Mouse (Mus musculus) ES-CJ7 (cell line): ENCODE measurements at regions not wholly inside any gene's neighbourhood (a gene's known extent, or its start where the extent isn't known, plus 50 kb on each side); places are given as distances from the start of the nearest gene placed in this dataset.
A peak's percentile ranks its signal among the peaks of the same experiment; 100 is the strongest.

Experiments
- DNase-seq: peaks from one replicate; pipeline ENCODE4 v3.0.0; 2011; ENCODE audit warnings: low read depth, low spot score

DNA sequence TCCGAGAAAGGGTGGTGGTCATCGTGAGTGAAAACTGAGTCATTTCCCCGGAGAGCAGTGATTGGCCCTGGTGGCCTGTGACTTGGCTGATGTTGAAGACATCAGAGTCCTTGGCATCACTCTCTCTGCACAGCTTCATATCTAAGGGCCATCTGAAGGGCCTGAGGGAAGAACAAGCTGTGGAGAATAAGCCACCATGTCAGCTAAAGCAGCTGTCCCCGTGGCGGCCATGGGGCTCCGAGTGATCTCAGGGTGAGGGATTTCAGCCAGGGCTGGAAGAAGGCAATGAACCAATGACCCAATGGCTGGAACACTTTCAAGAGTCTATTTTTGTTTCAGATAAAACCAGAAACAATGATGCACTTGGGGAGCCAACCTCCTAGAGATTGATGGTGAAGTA, 62.2 kb downstream of the Ttc32 start:
- DNase-seq: no peak

DNA sequence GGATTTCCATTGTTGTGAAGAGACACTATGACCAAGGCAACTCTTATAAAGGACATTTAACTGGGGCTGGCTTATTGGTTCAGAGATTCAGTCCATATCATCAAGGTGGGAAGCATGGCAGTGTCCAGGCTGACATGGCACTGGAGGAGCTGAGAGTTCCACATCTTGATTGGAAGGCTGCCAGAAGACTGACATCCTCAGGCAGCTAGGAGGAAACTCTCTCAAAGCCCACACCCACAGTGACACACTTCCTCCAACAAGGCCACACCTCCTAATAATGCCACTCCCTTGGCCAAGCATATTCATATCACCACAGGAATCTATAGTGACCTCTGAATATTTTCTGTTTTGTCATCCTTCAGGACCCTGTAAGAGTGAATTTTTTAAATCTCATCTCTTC, 65.3 kb downstream of the Ttc32 start:
- no peak for DNase-seq

DNA sequence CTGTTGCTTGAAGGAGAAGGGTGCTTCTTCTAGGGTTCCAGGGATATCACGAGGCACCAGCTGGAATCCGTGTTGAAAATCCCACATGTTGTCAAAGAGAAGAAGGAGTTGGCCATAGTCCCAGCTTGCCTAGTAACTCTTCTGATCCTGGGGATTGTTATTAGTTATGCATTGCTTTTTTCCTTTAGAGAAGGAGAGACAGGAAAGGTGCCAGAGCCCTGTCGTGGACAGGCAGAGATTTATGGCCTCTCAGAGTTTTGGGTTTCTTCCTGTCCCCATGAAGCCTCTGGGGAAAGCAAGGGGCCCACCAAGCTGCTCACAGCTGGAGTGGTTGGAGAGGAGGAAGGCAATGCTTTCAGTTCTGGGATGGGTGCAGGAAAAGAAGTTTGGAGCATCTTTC, 76.6 kb downstream of the Ttc32 start:
- no peak for DNase-seq

DNA sequence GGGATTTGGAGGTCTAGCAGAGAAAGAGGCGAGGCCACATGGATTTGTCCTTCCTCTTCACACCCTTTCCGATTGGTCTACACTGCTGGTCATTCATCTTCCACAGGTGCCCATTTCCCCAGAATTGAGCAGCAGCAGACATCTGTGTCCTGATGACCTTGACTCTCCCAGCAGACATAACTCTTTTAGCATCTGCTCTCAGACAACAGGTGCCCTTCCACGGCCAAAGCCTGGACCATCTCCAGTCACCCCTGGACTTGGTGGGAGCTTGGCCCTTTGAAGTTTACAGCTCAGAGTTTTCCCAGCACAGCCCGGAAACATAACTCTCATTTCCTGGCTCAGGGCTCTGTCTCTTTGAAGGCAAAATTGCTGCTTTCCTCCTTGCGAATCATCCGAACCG, 80.0 kb downstream of the Ttc32 start:
- no peak for DNase-seq

DNA sequence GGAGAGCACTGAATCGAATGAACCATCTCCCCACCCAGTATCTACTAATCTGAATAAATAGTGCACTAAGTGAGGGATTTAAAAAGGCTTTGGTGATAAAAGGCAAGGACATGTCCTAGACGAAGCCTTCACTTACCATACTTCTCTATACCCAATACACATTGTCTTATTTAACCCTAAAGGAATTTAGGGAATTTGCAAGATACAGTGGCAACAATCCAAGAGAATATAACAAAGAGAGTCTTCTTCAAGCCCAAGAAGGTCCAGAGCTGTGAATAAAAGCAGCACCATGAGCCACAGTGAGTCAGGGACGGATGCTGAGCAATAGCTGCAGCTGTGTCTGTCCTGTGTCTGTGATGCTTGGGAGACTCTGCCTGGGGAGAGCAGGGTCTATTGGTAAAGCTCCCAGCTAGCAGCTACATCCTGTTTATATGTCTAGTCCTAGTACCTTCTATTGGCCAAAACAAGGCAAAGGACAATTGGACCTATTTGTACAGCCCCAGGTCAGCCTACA, 82.4 kb downstream of the Ttc32 start:
- DNase-seq: no peak

DNA sequence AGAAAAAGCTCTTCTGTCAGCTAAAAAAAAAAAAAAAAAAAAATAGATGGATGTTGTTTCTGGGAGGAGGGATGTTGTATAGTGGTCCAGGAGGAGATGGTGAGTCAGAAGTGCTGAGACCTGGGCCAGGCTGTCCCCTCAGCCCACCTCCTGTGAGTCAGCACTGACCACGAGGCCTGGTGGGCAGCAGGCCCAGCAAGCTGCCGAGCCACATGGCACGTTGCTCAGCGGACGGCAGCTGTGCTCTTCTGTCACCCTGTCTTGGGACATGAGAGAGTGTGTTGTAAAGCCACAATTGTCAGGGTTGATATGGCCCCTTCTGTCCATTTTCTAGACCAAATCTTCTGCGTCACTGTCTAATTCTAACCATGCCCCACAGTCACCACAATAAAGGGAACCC, 83.9 kb downstream of the Ttc32 start:
- DNase-seq: no peak

DNA sequence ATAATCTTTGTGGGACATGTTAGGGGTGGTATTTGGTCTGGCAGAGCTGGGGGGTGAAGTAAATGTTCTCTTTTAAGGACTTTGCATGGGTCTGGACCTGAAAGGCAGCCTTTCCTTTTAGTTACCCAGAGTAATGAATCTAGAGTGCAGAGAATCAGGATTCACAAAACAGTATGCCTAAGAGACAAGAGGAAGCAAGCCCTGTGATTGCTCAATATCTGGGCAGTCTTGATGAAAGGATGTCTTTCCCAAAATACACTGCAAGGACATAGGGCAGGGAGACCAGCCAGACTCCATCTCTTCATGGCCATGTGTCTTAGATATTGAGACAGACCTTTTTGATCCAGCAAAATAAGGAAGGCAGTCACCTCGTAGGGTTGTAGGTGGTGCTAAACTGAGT, 84.3 kb downstream of the Ttc32 start:
- no peak for DNase-seq

DNA sequence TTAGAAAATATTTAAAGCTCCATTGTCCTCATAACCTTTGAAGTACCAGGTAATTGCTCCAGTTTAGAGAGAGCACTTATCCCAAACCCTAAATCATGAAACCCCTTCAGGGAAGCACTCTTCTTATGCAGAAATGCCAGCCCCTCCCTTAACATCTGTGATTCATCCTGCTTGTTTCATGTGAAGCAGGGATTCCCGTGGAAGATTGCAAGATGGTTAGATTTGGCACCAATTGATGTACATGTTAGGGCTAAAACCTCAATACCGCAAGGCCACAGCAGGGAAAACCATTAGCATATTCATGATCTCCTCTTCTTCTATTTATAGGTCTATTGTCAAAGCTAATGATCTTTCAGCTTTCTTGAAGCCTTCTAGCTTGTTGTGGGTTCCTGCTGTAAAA, 88.8 kb downstream of the Ttc32 start:
- no peak for DNase-seq

DNA sequence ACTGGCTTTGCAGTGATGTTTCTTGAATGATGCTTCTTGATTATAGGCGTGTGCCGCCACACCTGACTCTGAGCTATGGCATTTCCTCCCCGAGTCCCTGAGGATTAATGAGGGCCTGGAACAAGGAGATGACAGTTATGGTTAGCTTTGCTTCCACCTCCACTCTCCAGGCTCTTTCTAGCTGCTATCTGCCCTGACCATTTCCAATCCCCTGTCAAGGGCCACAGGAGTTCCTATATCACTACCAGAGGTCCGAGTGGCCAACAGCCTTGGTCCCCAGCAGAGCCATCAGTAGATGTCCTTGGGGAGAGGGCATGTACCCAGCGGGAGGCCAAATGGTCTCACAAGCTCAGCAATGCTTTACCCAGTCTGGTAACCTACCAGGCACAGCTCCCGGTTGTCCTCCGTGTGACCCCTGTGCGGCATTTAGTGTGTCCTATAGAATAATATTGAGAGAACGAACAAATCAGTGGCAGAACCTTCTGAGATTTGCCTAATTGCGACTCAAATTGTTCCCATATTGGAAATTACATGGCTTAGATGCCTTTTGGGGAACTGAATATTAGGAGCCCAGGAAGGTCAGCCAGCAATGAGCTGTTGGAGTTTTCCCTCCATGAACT, 98.2 kb downstream of the Ttc32 start:
- DNase-seq: peak; percentile 6

DNA sequence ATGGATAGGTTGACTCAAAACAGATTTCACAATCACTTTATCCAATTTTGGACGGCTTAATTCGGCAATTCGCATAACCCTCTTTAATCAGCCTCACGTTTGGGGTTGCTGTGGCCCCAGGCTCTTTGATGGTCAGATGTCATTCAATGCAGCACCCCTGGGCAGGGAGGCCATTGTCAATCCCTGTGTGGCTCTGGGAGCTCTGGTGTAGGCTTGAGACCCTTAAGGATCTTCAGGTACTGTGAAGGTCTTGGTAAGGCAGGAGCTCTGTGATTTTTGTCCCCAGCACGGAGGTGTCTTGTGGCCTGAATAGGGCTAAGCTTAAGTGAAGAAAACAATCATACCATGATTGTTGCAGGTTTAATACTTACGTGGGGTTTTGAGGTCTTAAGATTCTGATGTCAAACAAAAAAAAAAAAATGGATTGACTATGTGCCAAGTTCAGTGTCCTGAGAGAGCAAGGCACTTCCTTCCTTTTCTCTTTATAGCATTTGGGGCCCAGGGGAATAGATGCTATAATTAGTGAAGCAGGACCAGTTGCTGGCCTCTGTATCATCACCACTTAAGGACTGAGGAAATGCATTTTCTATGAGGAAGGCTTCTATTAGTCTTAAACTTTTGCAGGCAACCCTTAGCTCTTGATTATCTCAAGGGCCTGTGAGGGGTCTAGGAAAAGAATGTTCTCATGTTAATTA, 98.9 kb downstream of the Ttc32 start:
- no peak for DNase-seq

DNA sequence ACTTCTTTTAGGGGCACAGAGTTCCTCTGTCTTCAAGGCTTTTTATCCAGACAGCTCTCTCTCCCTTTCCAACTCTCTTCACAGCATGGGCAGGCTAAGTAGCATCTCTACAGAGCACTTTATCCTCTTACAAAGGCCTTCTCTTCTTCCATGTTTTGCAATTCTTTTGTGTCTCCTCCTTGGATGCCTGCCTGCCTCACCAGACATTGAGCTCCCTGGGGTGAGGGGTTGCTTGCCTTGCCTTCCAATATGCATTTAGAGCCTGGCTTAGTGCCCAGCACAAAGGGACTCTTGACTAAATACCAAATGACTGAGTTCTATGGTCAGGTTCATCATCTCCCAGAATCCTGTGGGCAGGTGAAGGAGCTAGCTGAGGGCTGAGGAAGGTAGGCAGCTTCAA, 102.8 kb downstream of the Ttc32 start:
- peak; percentile 47 for DNase-seq

DNA sequence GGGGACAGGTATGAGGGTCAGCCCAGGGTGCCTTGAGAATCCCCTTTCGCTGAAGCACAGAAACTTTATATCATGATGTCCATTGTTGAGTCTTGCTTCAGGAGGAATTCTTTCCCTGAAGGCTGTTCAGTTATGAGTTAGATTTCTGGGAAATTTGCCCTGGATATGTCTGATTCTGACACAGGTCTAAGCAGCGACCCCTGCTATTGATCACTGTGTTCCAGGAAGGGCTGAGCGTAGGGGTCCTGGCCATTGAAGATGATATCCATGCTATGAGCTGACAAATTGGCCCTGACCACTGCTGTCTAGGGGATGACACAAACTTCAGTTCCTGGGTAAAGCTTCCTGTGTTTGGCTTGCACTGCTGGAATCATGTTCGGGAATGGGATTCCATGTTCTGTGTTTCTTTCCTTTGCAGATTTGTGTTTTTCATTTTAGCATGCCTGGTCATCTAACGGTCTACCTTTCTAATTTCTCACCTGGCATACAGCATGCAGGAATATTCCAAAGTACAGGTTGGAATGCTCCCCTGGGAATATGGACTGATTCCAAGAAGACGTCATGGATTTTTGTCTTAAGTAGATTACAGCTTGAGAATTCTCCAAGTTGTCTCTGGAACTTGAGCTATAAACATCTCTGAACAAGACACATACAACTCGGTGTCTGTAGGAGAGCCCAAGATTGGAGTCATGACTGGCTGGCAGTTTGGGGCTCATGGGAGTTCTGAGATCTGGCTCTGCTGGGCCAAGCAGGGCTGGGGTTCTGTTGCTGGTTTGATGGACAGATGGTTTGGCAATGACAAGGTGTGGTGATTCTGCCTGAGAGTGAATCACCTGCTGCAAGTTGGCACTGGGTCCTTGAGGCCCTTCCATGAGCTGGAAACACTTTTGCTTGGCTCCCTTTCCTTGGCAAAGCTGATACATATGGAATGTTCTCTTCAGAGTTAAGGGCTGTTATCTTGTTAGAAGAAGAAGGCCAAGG, 104.4 kb downstream of the Ttc32 start:
- DNase-seq: no peak

DNA sequence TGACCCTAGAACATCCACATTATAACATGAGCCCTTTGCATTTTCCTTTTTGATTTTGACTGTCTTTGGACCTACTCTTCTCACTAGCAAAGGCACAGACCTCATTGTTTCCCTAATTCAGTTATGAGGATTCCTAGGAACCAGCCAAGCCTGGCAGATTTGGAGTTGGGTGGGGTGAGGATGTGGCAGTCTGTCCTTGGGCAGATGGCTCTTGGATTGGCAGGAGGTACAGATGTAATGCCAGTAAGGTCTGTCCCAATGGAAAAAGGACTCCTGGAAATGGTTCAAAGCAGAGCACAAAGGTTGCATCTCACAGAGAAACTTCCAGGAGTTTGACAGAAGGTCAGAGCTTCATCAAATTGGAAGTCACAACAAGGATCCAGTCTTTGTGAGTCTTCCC, 121.2 kb downstream of the Ttc32 start:
- DNase-seq: no peak

DNA sequence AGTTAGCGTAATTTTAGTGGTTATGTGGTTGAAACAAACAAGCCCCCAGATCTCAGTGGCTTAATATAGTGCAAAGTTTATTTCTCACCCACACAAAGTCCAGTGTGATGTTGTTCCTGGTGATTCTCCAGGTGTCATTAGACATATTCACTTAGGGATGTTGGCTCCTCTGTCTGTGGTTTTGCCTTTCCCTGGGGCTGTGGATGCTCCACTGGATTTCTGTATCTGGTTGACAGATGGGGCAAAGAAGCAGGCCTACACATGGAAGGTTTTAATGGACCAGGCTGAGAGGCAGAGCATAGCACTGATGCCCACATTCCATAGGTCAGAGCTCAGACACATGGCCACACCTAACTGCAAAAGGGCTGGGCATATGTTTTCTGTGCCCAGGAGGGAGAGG, 121.6 kb downstream of the Ttc32 start:
- DNase-seq: no peak

DNA sequence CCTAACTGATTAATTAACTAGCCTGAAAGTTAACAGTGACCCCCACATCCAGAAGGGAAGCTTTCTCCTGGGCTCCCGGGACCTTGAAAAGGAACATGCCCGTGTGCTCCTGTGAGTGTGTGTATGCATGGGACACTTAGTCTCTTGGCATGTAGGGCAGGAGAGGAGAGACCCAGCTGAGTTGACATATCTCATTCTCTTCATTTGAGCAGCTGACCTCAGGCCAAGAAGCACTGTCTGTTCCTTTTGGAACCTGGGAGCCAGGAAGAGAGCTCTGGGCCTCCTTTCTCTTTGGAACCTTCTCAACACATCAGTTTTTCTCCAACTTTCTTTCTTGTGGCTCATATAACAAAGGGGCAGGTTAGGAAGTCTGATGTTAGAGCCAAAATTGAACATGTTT, 124.7 kb downstream of the Ttc32 start:
- DNase-seq: no peak

DNA sequence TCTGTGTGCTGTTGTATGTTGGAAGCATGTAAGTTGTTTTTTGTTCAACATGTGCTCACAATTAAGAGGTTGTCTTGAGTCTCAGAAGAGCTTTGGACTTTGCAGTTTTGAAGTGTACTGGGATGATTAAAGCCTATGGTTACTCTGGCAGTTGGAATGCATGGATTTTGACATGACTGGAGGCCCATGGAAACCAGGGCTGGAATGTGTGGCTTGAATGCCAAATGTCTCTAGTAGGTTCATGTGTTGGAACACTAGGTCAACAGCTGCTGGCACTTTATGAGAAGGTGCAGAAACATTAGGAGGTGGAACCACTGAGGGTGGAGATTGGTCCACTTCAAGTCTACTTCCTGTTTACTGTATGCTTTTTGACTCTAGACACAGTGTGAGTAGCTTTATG, 127.0 kb downstream of the Ttc32 start:
- no peak for DNase-seq

DNA sequence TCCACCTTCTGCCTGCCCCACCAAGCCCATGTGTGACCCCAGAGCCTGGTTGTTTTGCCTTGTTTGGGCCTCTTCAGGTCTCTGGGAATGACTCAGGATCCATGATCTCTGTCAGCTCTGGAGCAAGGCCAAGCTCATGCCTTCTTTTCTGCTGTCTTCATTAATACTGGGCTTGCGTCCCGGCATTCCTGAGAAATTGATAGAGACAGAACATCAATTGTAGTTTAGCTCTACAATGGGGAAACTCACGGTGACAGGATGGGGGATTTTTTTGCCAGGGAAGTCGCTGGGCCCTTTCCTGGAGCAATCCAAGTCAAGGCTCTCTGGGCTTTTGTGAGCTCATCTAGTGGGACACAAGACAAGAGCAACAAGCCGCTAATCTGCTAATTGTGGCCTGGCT, 129.0 kb downstream of the Ttc32 start:
- no peak for DNase-seq

DNA sequence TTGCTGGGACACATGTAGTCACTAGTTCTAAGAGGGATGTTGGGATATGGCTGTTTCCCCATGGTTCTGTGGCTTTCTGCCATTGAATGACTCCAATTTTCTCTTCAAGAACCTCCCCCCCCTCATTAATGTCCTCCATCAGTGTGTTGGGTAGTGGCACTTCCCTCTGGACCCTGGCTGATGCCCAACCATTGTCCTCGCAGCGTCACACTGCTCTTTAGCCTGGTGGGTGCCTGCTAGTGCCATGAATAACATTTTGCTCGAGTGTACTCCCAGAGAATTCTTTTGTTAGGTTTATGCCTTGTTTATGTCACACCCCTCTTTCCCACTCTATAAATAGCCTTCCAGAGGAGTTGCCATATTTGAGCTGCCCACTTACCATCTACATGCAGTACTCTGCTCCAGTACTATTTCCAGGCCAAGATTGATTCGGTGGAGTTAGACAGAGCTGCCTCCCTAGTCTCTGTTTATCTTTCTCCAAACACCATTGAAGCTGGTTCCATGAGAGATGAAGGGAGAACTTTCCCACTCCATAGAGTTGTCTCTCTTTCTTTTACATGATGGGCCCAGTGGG, 135.7 kb downstream of the Ttc32 start:
- no peak for DNase-seq

DNA sequence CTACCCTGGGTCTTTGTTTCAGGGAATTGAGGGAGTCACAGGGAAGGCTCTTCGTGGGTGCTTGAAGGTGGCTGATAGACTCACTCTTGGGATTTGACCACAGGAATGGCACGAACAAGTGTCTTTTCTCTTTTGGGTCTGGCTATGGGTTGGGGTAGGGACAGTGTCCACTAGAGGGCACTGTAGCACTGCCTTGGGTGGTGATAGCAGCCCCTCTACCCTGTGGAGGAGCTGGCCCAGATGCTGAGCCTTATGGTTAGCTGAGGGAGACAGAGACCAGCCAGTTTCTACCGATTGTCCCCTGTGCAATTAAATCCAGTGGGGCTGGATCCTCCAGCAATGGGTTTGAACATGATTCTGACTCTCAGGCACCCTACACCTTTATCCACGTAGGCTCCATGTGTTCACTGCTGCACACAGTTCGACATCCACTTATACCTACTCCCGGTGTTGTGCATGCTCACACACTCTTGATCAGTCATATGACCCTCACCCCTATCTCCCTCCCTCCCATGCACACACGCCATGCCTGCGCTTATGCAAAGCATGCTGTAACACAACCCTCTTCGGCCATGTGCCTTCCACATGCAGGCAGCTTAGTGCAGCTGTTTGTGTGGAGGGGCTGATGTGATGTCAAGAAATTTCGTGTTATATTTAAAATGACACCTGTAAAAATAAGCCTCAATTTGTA, 136.6 kb downstream of the Ttc32 start:
- peak; percentile 70 for DNase-seq

DNA sequence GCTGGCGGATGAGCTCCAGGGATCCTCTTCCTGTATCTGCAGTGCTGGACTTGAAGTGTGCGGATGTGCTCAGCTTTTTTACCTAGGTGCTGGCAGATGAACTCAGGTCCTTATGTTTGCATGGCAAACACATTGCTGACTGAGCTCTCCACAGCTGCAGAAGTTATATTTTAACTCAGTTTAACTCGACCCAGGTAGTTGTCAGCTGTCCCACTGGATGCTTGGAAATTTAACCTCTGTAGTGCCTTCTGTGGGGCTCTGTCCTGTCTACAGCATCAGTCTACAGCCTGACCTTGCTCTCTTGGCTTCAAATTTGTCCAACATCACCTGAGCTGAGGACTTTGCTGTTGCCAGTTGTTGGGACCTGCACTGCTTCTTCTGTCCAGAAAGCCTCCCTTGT, 139.2 kb downstream of the Ttc32 start:
- no peak for DNase-seq

DNA sequence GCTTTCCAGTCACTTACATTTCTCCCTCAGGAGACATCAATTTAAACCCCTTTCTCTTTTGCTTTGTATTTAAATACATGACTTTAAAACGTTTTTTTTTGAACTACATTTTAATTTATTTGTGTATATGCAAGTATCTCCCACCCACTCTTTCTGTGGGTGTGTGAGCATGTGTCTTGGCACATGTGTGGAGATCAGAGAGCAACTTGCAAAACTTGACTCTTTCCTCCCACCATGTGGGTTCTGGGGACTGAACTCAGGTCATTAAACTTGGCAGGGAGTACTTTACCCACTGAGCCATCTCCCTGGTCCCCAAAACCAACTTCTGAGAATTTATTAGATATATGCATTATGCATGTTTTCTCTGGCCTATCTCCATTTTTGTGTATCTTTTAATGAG, 143.9 kb downstream of the Ttc32 start:
- DNase-seq: no peak
